Mouse (Mus musculus): ENCODE results near the gene Mycl. TPM values are rescaled to one million over a fixed set of nuclear protein-coding genes. Genes with fewer than 3 reads are reported as not detected.

Mycl gene
- polyA plus RNA-seq (2014; fragmentation: Nextera tagmentation; extraction: Ambion mirVana), result 106 and 108 TPM in 2 replicates

GRCm38 (mm10) chr4:122995404-122996220, at the start of gene Mycl:
Gene Mycl (plus strand): TSS chr4:122995652.
- Histone ChIP-seq H3K36me3 (ENCODE audit: control insufficient read depth, insufficient read depth, low read length) (no peaks in the 10 kb centered on the region; the same call in 1 of the 2 replicates), H3K27me3 (ENCODE audit: control insufficient read depth, insufficient read depth, low read length) (no peaks in the 10 kb centered on the region), H3K4me1 (ENCODE audit: control insufficient read depth, insufficient read depth, low read length) (peaks cover 13% of the 10 kb centered on the region), H3K4me3 (ENCODE audit: low read depth, low read length) (peak within 1 kb of the TSS; percentile 93), H3K9ac (ENCODE audit: low read length) (peak within 1 kb of the TSS; percentile 99), H3K9me3 (ENCODE audit: control insufficient read depth, low read length) (no peaks in the 10 kb centered on the region), H3K4me2 (peak within 1 kb of the TSS; percentile 84), H3K27ac (ENCODE audit: low read depth, low read length) (peak within 1 kb of the TSS; percentile 96)
- ATAC-seq (ENCODE audit: low FRiP score) (peak; percentile 71), DNase-seq (ENCODE audit: low spot score, missing footprints) (peak; percentile 100)
- under 1% methylated on average over 68 of the region's 69 CpGs for WGBS

- Histone ChIP-seq H3K9ac (ENCODE audit: low read length) (no peak overlapping the region), H3K36me3 (ENCODE audit: control insufficient read depth, insufficient read depth, low read length) (peaks cover 19% of the 10 kb centered on the region), H3K9me3 (ENCODE audit: control insufficient read depth, low read length) (no peaks in the 10 kb centered on the region), H3K4me2 (no peak overlapping the region), H3K4me3 (ENCODE audit: low read depth, low read length) (no peak overlapping the region), H3K27ac (ENCODE audit: low read depth, low read length) (no peak overlapping the region), H3K27me3 (ENCODE audit: control insufficient read depth, insufficient read depth, low read length) (no peaks in the 10 kb centered on the region), H3K4me1 (ENCODE audit: control insufficient read depth, insufficient read depth, low read length) (no peaks in the 10 kb centered on the region)
- ATAC-seq (ENCODE audit: low FRiP score) (no peak), DNase-seq (ENCODE audit: low spot score, missing footprints) (no peak)
- 83% methylated on average over 3 of the region's 3 CpGs for WGBS
These were observed 48.2 kb upstream of the Mycl start for GRCm38 (mm10) chr4:122947223-122947622.

GRCm38 (mm10) chr4:122949096-122949495, 46.4 kb upstream of the Mycl start:
- DNase-seq (ENCODE audit: low spot score, missing footprints), result no peak
- WGBS, result 93% methylated on average over 8 of the region's 8 CpGs
- Histone ChIP-seq H3K4me2 (no peak overlapping the region), H3K36me3 (ENCODE audit: control insufficient read depth, insufficient read depth, low read length) (peaks cover 19% of the 10 kb centered on the region), H3K27me3 (ENCODE audit: control insufficient read depth, insufficient read depth, low read length) (no peaks in the 10 kb centered on the region), H3K4me3 (ENCODE audit: low read depth, low read length) (no peak overlapping the region), H3K4me1 (ENCODE audit: control insufficient read depth, insufficient read depth, low read length) (no peaks in the 10 kb centered on the region), H3K9ac (ENCODE audit: low read length) (no peak overlapping the region), H3K27ac (ENCODE audit: low read depth, low read length) (no peak overlapping the region), H3K9me3 (ENCODE audit: control insufficient read depth, low read length) (no peaks in the 10 kb centered on the region)
- ATAC-seq (ENCODE audit: low FRiP score), result no peak

GRCm38 (mm10) chr4:122954680-122955411, 40.6 kb upstream of the Mycl start:
- Histone ChIP-seq H3K9ac (ENCODE audit: low read length) (peak overlapping the region; percentile 2; the same call in 1 of the 2 replicates), H3K4me1 (ENCODE audit: control insufficient read depth, insufficient read depth, low read length) (peaks cover 19% of the 10 kb centered on the region), H3K36me3 (ENCODE audit: control insufficient read depth, insufficient read depth, low read length) (peaks cover 12% of the 10 kb centered on the region), H3K27me3 (ENCODE audit: control insufficient read depth, insufficient read depth, low read length) (no peaks in the 10 kb centered on the region), H3K9me3 (ENCODE audit: control insufficient read depth, low read length) (no peaks in the 10 kb centered on the region), H3K27ac (ENCODE audit: low read depth, low read length) (peak overlapping the region; percentile 4; the same call in 1 of the 2 replicates), H3K4me2 (peak overlapping the region; percentile 26), H3K4me3 (ENCODE audit: low read depth, low read length) (no peak overlapping the region; the same call in 1 of the 2 replicates)
- ATAC-seq (ENCODE audit: low FRiP score) (peak; percentile 52; the same call in 1 of the 2 replicates), DNase-seq (ENCODE audit: low spot score, missing footprints) (no peak)
- WGBS, result 63% methylated on average over 5 of the region's 5 CpGs

- Histone ChIP-seq H3K4me2 (peak overlapping the region; percentile 26), H3K27me3 (ENCODE audit: control insufficient read depth, insufficient read depth, low read length) (no peaks in the 10 kb centered on the region), H3K9me3 (ENCODE audit: control insufficient read depth, low read length) (no peaks in the 10 kb centered on the region), H3K27ac (ENCODE audit: low read depth, low read length) (peak overlapping the region; percentile 4; the same call in 1 of the 2 replicates), H3K36me3 (ENCODE audit: control insufficient read depth, insufficient read depth, low read length) (peaks cover 9% of the 10 kb centered on the region), H3K9ac (ENCODE audit: low read length) (peak overlapping the region; percentile 60), H3K4me1 (ENCODE audit: control insufficient read depth, insufficient read depth, low read length) (peaks cover 20% of the 10 kb centered on the region), H3K4me3 (ENCODE audit: low read depth, low read length) (peak overlapping the region; percentile 7; the same call in 1 of the 2 replicates)
- peak; percentile 96 for DNase-seq (ENCODE audit: low spot score, missing footprints)
- 13% methylated on average over 17 of the region's 17 CpGs for WGBS
- peak; percentile 96 for ATAC-seq (ENCODE audit: low FRiP score)
These were observed 39.9 kb upstream of the Mycl start for GRCm38 (mm10) chr4:122955412-122956136.

GRCm38 (mm10) chr4:122956301-122956700, 39.2 kb upstream of the Mycl start:
- 91% methylated on average over 4 of the region's 6 CpGs for WGBS
- no peak overlapping the region for H3K27ac ChIP-seq (ENCODE audit: low read depth, low read length)

GRCm38 (mm10) chr4:122958491-122959031, 36.9 kb upstream of the Mycl start:
- no peaks in the 10 kb centered on the region; the same call in 1 of the 2 replicates for H3K27me3 ChIP-seq (ENCODE audit: control insufficient read depth, insufficient read depth, low read length)
- no peaks in the 10 kb centered on the region for H3K9me3 ChIP-seq (ENCODE audit: control insufficient read depth, low read length)
- DNase-seq (ENCODE audit: low spot score, missing footprints), result no peak
- no peak overlapping the region for H3K4me3 ChIP-seq (ENCODE audit: low read depth, low read length)
- no peak overlapping the region for H3K27ac ChIP-seq (ENCODE audit: low read depth, low read length)
- no peak overlapping the region for H3K4me2 ChIP-seq
- H3K36me3 ChIP-seq (ENCODE audit: control insufficient read depth, insufficient read depth, low read length), result 0 out of 2 replicates have a peak, but pooled peaks cover 2% of the 10 kb centered on the region
- H3K4me1 ChIP-seq (ENCODE audit: control insufficient read depth, insufficient read depth, low read length), result peaks cover 26% of the 10 kb centered on the region
- ATAC-seq (ENCODE audit: low FRiP score), result no peak
- 91% methylated on average over 6 of the region's 6 CpGs for WGBS
- no peak overlapping the region for H3K9ac ChIP-seq (ENCODE audit: low read length)

More at GRCm38 (mm10) chr4:122956301-122956700, 39.2 kb upstream of the Mycl start:
- DNase-seq (ENCODE audit: low spot score, missing footprints) (no peak), ATAC-seq (ENCODE audit: low FRiP score) (no peak)
- Histone ChIP-seq H3K27me3 (ENCODE audit: control insufficient read depth, insufficient read depth, low read length) (no peaks in the 10 kb centered on the region), H3K36me3 (ENCODE audit: control insufficient read depth, insufficient read depth, low read length) (peaks cover 6% of the 10 kb centered on the region), H3K4me1 (ENCODE audit: control insufficient read depth, insufficient read depth, low read length) (peaks cover 20% of the 10 kb centered on the region), H3K4me3 (ENCODE audit: low read depth, low read length) (no peak overlapping the region), H3K9me3 (ENCODE audit: control insufficient read depth, low read length) (no peaks in the 10 kb centered on the region), H3K9ac (ENCODE audit: low read length) (no peak overlapping the region), H3K4me2 (no peak overlapping the region)

- peak overlapping the region; percentile 96 for H3K4me2 ChIP-seq
- H3K4me3 ChIP-seq (ENCODE audit: low read depth, low read length), result peak overlapping the region; percentile 71
- no peak overlapping the region for H3K27ac ChIP-seq (ENCODE audit: low read depth, low read length)
- no peaks in the 10 kb centered on the region for H3K9me3 ChIP-seq (ENCODE audit: control insufficient read depth, low read length)
- ATAC-seq (ENCODE audit: low FRiP score), result peak; percentile 10; the same call in 1 of the 2 replicates
- WGBS, result 2% methylated on average over 8 of the region's 8 CpGs
- H3K27me3 ChIP-seq (ENCODE audit: control insufficient read depth, insufficient read depth, low read length), result no peaks in the 10 kb centered on the region; the same call in 1 of the 2 replicates
- peak overlapping the region; percentile 82 for H3K9ac ChIP-seq (ENCODE audit: low read length)
- no peak for DNase-seq (ENCODE audit: low spot score, missing footprints)
- peaks cover 26% of the 10 kb centered on the region for H3K4me1 ChIP-seq (ENCODE audit: control insufficient read depth, insufficient read depth, low read length)
- H3K36me3 ChIP-seq (ENCODE audit: control insufficient read depth, insufficient read depth, low read length), result 0 out of 2 replicates have a peak, but pooled peaks cover 2% of the 10 kb centered on the region
These were observed 35.6 kb upstream of the Mycl start for GRCm38 (mm10) chr4:122959816-122960215.

All from midbrain, embryonic 11.5 days (tissue).